Comparison of ENCODE assay signal across 18 mouse cellular contexts in genomic region chr13:108376637-108377036, GRCm38 (mm10).
A peak's percentile ranks its signal among the peaks of the same experiment; 100 is the strongest.
DNase-seq lines count a peak whose midpoint lies in the region; ATAC-seq and TF ChIP-seq lines count a peak whose summit lies in the region.
"Had no signal": no experiment of that assay in that cellular context is flagged by ENCODE, and none has a peak within 500 bp of the region (broad histone marks: within the 10 kb centered on the region; RNA-seq: fewer than 3 reads in every experiment).

No protein-coding gene starts in this region.

- H3K79me2 ChIP-seq in MEL (ENCODE audit: control insufficient read depth, insufficient read depth, low read length, poor library complexity) = no peaks in the 10 kb centered on the region; the same call in 1 of the 2 replicates
- H3K79me2 ChIP-seq in heart, adult 2 months (replicated peaks; ENCODE audit: control insufficient read depth, insufficient read depth, low read length) = no peaks in the 10 kb centered on the region

- H3K9ac ChIP-seq in MEL (ENCODE audit: control insufficient read depth, low read depth, low read length, poor library complexity, severe bottlenecking) = no peak overlapping the region
- no peak overlapping the region for H3K9ac ChIP-seq in heart, adult 2 months (ENCODE audit: low read depth, low read length)
- H3K9ac ChIP-seq: embryonic facial prominence, embryonic 12.5 days; forebrain, embryonic 13.5 days; forebrain, embryonic 15.5 days had no signal

- no peak overlapping the region for H3K27ac ChIP-seq in MEL (ENCODE audit: control insufficient read depth, low read depth, low read length)
- H3K27ac ChIP-seq in heart, adult 2 months = no peak overlapping the region
- H3K27ac ChIP-seq: embryonic facial prominence, embryonic 10.5 days; embryonic facial prominence, embryonic 12.5 days; forebrain, embryonic 13.5 days; forebrain, embryonic 15.5 days had no signal

- no peaks in the 10 kb centered on the region for H3K27me3 ChIP-seq in MEL (ENCODE audit: control insufficient read depth in 1 of 2, insufficient read depth in 2 of 2, low read length in 2 of 2)
- no peaks in the 10 kb centered on the region for H3K27me3 ChIP-seq in heart, adult 2 months (ENCODE audit: control insufficient read depth, insufficient read depth, low read length)
- H3K27me3 ChIP-seq: embryonic facial prominence, embryonic 12.5 days; forebrain, embryonic 13.5 days; forebrain, embryonic 15.5 days had no signal

- peaks cover 10 to 16% of the 10 kb centered on the region in 2 experiments for H3K36me3 ChIP-seq in MEL (ENCODE audit: control insufficient read depth in 1 of 2, insufficient read depth in 2 of 2, low read length in 2 of 2)
- no peaks in the 10 kb centered on the region for H3K36me3 ChIP-seq in heart, adult 2 months (ENCODE audit: control insufficient read depth, insufficient read depth, low read length)
- H3K36me3 ChIP-seq: forebrain, embryonic 15.5 days had no signal

- TF ChIP-seq POLR2A in MEL (IDR thresholded peaks at IDR 0.05; ENCODE audit: control insufficient read depth in 1 of 2, insufficient read depth in 1 of 2, low read depth in 1 of 2, low read length in 2 of 2, poor library complexity in 1 of 2) = no peak
- no peak for TF ChIP-seq POLR2A in heart, adult 2 months (IDR thresholded peaks at IDR 0.05; ENCODE audit: insufficient read depth, low read depth, low read length)

- TF ChIP-seq CTCF in MEL (IDR thresholded peaks at IDR 0.05 in 2 of 3, conservative IDR thresholded peaks at IDR 0.05 in 1 of 3; ENCODE audit: control insufficient read depth in 1 of 3, insufficient read depth in 1 of 3, low read depth in 2 of 3, low read length in 3 of 3, poor library complexity in 1 of 3, severe bottlenecking in 1 of 3) = no peak
- TF ChIP-seq CTCF in heart, adult 2 months (IDR thresholded peaks at IDR 0.05) = no peak

- DNase-seq in MEL (ENCODE audit: low read depth, low spot score) = peak; percentile 73
- peak; percentile 9 for DNase-seq in MEL-GATA-1-ER (ENCODE audit: extremely low read depth, low read depth)
- DNase-seq in heart, adult 2 months = no peak
- no peak for DNase-seq in spleen, postnatal 4 days (ENCODE audit: low spot score in 2 of 2)
- no peak for DNase-seq in gastrocnemius, postnatal 4 days (ENCODE audit: low spot score in 2 of 2)
- DNase-seq: adrenal gland, adult 2 months; adrenal gland, postnatal 10 days; adrenal gland, postnatal 25 days; cerebellum, adult 11-12 months; cerebellum, adult 2 months; cerebellum, adult 9-10 months; cerebellum, postnatal 10 days; cerebellum, postnatal 25 days had no signal

- H3K4me3 ChIP-seq in MEL (ENCODE audit: control insufficient read depth in 1 of 2, insufficient read depth in 1 of 2, low read depth in 2 of 2, low read length in 2 of 2) = no peak overlapping the region
- H3K4me3 ChIP-seq in heart, adult 2 months = no peak overlapping the region
- H3K4me3 ChIP-seq: embryonic facial prominence, embryonic 10.5 days; embryonic facial prominence, embryonic 12.5 days; forebrain, embryonic 13.5 days; forebrain, embryonic 15.5 days had no signal

- TF ChIP-seq EP300 in MEL (IDR thresholded peaks at IDR 0.05; ENCODE audit: low read depth in 1 of 2, low read length in 2 of 2) = peak; percentile 71 to 72
- TF ChIP-seq EP300 in heart, adult 2 months (IDR thresholded peaks at IDR 0.05; ENCODE audit: insufficient read depth, low read depth, low read length) = no peak

- peak; percentile 65 for ATAC-seq in megakaryocyte progenitor cell, adult 5-6 weeks (replicated peaks; ENCODE audit: poor library complexity)
- ATAC-seq: forebrain, embryonic 13.5 days; forebrain, embryonic 15.5 days had no signal

- H3K9me3 ChIP-seq in MEL (replicated peaks; ENCODE audit: insufficient read depth, low read length) = no peaks in the 10 kb centered on the region
- H3K9me3 ChIP-seq: embryonic facial prominence, embryonic 10.5 days; embryonic facial prominence, embryonic 12.5 days; forebrain, embryonic 13.5 days; forebrain, embryonic 15.5 days had no signal

- intact Hi-C loops in heart, adult 2 months (cut with DNase I) = no loop called here

- TF ChIP-seq RAD21 in MEL (IDR thresholded peaks at IDR 0.05; ENCODE audit: low read depth, low read length) = no peak

- H3K4me1 ChIP-seq in MEL (ENCODE audit: control insufficient read depth in 1 of 2, insufficient read depth in 2 of 2, low read length in 2 of 2) = peaks cover 10 to 12% of the 10 kb centered on the region in 2 experiments
- no peaks in the 10 kb centered on the region for H3K4me1 ChIP-seq in heart, adult 2 months (ENCODE audit: control insufficient read depth, insufficient read depth, low read length)
- H3K4me1 ChIP-seq: embryonic facial prominence, embryonic 10.5 days; embryonic facial prominence, embryonic 12.5 days; forebrain, embryonic 13.5 days; forebrain, embryonic 15.5 days had no signal

- WGBS in heart, adult 2 months = 34% methylated on average over 2 of the region's 2 CpGs

TF ChIP-seq in MEL, 35 proteins besides CTCF, POLR2A, EP300 and RAD21:
- TF ChIP-seq TCF12 (IDR thresholded peaks at IDR 0.05; ENCODE audit: low read depth, low read length) = peak; percentile 73
- TF ChIP-seq MAZ (IDR thresholded peaks at IDR 0.05; ENCODE audit: low read depth, low read length) = no peak
- TF ChIP-seq POLR2AphosphoS2 (IDR thresholded peaks at IDR 0.05; ENCODE audit: low read length) = no peak
- TF ChIP-seq USF1 (IDR thresholded peaks at IDR 0.05; ENCODE audit: low read depth, low read length) = no peak
- TF ChIP-seq BHLHE40 (IDR thresholded peaks at IDR 0.05; ENCODE audit: borderline replicate concordance, low read depth, low read length) = 0 out of 2 replicates have a peak, but pooled peaks have one; percentile 11
- TF ChIP-seq CHD1 (IDR thresholded peaks at IDR 0.05; ENCODE audit: low read depth, low read length) = no peak
- no peak for TF ChIP-seq ELF1 (IDR thresholded peaks at IDR 0.05; ENCODE audit: low read depth, low read length)
- TF ChIP-seq TBP (IDR thresholded peaks at IDR 0.05; ENCODE audit: low read depth, low read length) = no peak
- no peak for TF ChIP-seq KAT2A (conservative IDR thresholded peaks at IDR 0.05; ENCODE audit: low read depth, low read length)
- TF ChIP-seq UBTF (IDR thresholded peaks at IDR 0.05; ENCODE audit: borderline replicate concordance, insufficient read depth, low read depth, low read length) = no peak
- TF ChIP-seq GATA1 (IDR thresholded peaks at IDR 0.05; ENCODE audit: low read depth, low read length) = peak; percentile 72
- TF ChIP-seq MAX (IDR thresholded peaks at IDR 0.05; ENCODE audit: low read length) = no peak
- TF ChIP-seq SMC3 (IDR thresholded peaks at IDR 0.05; ENCODE audit: low read depth, low read length) = no peak
- TF ChIP-seq ETS1 (IDR thresholded peaks at IDR 0.05; ENCODE audit: low read depth, low read length) = peak; percentile 80
- no peak for TF ChIP-seq NRF1 (IDR thresholded peaks at IDR 0.05; ENCODE audit: insufficient read depth, low read depth, low read length, poor library complexity, severe bottlenecking)
- no peak for TF ChIP-seq ZMIZ1 (IDR thresholded peaks at IDR 0.05; ENCODE audit: low read depth, low read length)
- TF ChIP-seq RCOR1 (IDR thresholded peaks at IDR 0.05; ENCODE audit: low read depth, low read length) = peak; percentile 78
- no peak for TF ChIP-seq CHD2 (IDR thresholded peaks at IDR 0.05; ENCODE audit: low read length)
- TF ChIP-seq JUND (IDR thresholded peaks at IDR 0.05; ENCODE audit: low read depth, low read length) = no peak
- TF ChIP-seq ZNF384 (IDR thresholded peaks at IDR 0.05; ENCODE audit: low read depth, low read length) = no peak
- no peak for TF ChIP-seq HCFC1 (IDR thresholded peaks at IDR 0.05; ENCODE audit: low read depth, low read length)
- no peak for TF ChIP-seq USF2 (IDR thresholded peaks at IDR 0.05; ENCODE audit: borderline replicate concordance in 1 of 2, insufficient read depth in 1 of 2, low read depth in 1 of 2, low read length in 2 of 2)
- no peak for TF ChIP-seq ZC3H11A (IDR thresholded peaks at IDR 0.05; ENCODE audit: low read depth, low read length)
- no peak for TF ChIP-seq NELFE (IDR thresholded peaks at IDR 0.05; ENCODE audit: low read depth, low read length)
- no peak for TF ChIP-seq GABPA (IDR thresholded peaks at IDR 0.05; ENCODE audit: low read depth, low read length)
- no peak for TF ChIP-seq TAL1 (IDR thresholded peaks at IDR 0.05; ENCODE audit: low read length)
- no peak for TF ChIP-seq MEF2A (IDR thresholded peaks at IDR 0.05; ENCODE audit: extremely low read depth, insufficient replicate concordance, low read depth, low read length, poor library complexity, severe bottlenecking)
- TF ChIP-seq SIN3A (IDR thresholded peaks at IDR 0.05; ENCODE audit: low read length) = peak; percentile 31; the same call in 1 of the 2 replicates
- TF ChIP-seq E2F4 (IDR thresholded peaks at IDR 0.05; ENCODE audit: borderline replicate concordance, low read depth, low read length) = no peak
- peak; percentile 38; the same call in 1 of the 2 replicates for TF ChIP-seq MXI1 (IDR thresholded peaks at IDR 0.05; ENCODE audit: low read depth, low read length)
- no peak for TF ChIP-seq ZKSCAN1 (IDR thresholded peaks at IDR 0.05; ENCODE audit: low read depth, low read length)
- no peak for TF ChIP-seq MYC (IDR thresholded peaks at IDR 0.05; ENCODE audit: low read depth, low read length)
- no peak for TF ChIP-seq MAFK (IDR thresholded peaks at IDR 0.05; ENCODE audit: borderline replicate concordance, low read depth, low read length)
- no peak for TF ChIP-seq POLR2AphosphoS5 (IDR thresholded peaks at IDR 0.05; ENCODE audit: borderline replicate concordance, low read depth, low read length)
- TF ChIP-seq MYB (IDR thresholded peaks at IDR 0.05; ENCODE audit: low read depth, low read length) = no peak
TF ChIP-seq in MEL: peak in this region for 7.

Comparison
In these comparisons a context has a peak if more than half of its experiments do, and no peak if none do; other contexts are left out.
1. DNase-seq: peak in MEL (single experiment) and MEL-GATA-1-ER (single experiment); none in heart, adult 2 months (0 of 2), spleen, postnatal 4 days (0 of 2) and gastrocnemius, postnatal 4 days (0 of 2).